Mouse (Mus musculus): ENCODE data around the gene Coro7.
"Not testable (repeated sequence)": the region's sequence is repeated elsewhere in the genome, so short reads cannot be mapped to it uniquely, and the experiment has no call there.

Coro7 gene

GRCm38 (mm10) chr16:4679121-4680018 lies at the start of gene Coro7:
Gene Coro7, minus strand, starts transcription at chr16:4679777.
- DNase-seq (ENCODE audit: low read depth, low spot score), result peak; percentile 95

GRCm38 (mm10) chr16:4727963-4728362 lies 48.4 kb upstream of the Coro7 start:
- DNase-seq (ENCODE audit: low read depth, low spot score), result no peak

- DNase-seq (ENCODE audit: low read depth, low spot score), result no peak
These were observed 47.9 kb upstream of the Coro7 start for GRCm38 (mm10) chr16:4727526-4727925.

- no peak for DNase-seq (ENCODE audit: low read depth, low spot score)
These were observed 47.1 kb upstream of the Coro7 start for GRCm38 (mm10) chr16:4726528-4727128.

GRCm38 (mm10) chr16:4725780-4726527 lies 46.4 kb upstream of the Coro7 start, which contains the start of gene Hmox2:
Gene Hmox2, plus strand, starts transcription at chr16:4726361.
- DNase-seq (ENCODE audit: low read depth, low spot score), result peak; percentile 93

- DNase-seq (ENCODE audit: low read depth, low spot score), result no peak
These were observed 45.7 kb upstream of the Coro7 start for GRCm38 (mm10) chr16:4725266-4725665.

GRCm38 (mm10) chr16:4722915-4723209 lies 43.3 kb upstream of the Coro7 start:
- DNase-seq (ENCODE audit: low read depth, low spot score), result peak; percentile 25

GRCm38 (mm10) chr16:4722128-4722914 lies 42.7 kb upstream of the Coro7 start:
- peak; percentile 14 for DNase-seq (ENCODE audit: low read depth, low spot score)

- peak; percentile 63 for DNase-seq (ENCODE audit: low read depth, low spot score)
These were observed 39.4 kb upstream of the Coro7 start, which contains the start of gene Nmral1 for GRCm38 (mm10) chr16:4718753-4719518. Gene Nmral1, minus strand, starts transcription at chr16:4719356.

GRCm38 (mm10) chr16:4717866-4718265 lies 38.3 kb upstream of the Coro7 start:
- no peak for DNase-seq (ENCODE audit: low read depth, low spot score)

- no peak for DNase-seq (ENCODE audit: low read depth, low spot score)
These were observed 34.5 kb upstream of the Coro7 start for GRCm38 (mm10) chr16:4713861-4714710.

GRCm38 (mm10) chr16:4711173-4711572 lies 31.6 kb upstream of the Coro7 start:
- no peak for DNase-seq (ENCODE audit: low read depth, low spot score)

- no peak for DNase-seq (ENCODE audit: low read depth, low spot score)
These were observed 26.0 kb upstream of the Coro7 start for GRCm38 (mm10) chr16:4705541-4705940.

GRCm38 (mm10) chr16:4702646-4703045 lies 23.1 kb upstream of the Coro7 start:
- DNase-seq (ENCODE audit: low read depth, low spot score), result no peak

- DNase-seq (ENCODE audit: low read depth, low spot score), result no peak
These were observed 21.6 kb upstream of the Coro7 start for GRCm38 (mm10) chr16:4701211-4701610.

GRCm38 (mm10) chr16:4689371-4689770 lies 9.8 kb upstream of the Coro7 start:
- DNase-seq (ENCODE audit: low read depth, low spot score), result not testable (repeated sequence)

GRCm38 (mm10) chr16:4684457-4684791 lies 4.8 kb upstream of the Coro7 start:
- DNase-seq (ENCODE audit: low read depth, low spot score), result no peak

GRCm38 (mm10) chr16:4683581-4684456 lies 4.2 kb upstream of the Coro7 start:
- peak; percentile 97 for DNase-seq (ENCODE audit: low read depth, low spot score)

GRCm38 (mm10) chr16:4683193-4683580 lies 3.6 kb upstream of the Coro7 start:
- DNase-seq (ENCODE audit: low read depth, low spot score), result no peak
